Mouse (Mus musculus): ENCODE data around the gene Pom121l12.

Gene Pom121l12

DNA sequence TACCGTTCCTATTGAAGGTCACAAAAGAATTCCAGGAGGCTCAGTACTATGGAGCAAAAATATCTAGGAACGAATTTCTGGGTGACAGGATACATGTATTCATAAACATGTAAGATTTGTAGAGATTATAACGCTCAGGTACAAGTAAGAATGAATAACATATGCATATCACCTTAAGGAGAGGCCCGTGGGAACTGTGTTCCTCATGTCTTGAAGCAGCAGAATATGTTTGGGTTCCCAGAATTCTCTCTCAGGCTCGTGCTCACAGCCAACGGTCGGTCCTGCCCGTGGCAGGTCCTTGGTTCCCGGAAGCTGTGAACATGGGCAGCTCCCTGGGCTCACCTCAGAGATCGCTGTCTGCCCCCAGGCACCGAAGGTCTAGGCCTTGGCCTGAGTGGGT lies at the start of gene Pom121l12:
TSS of gene Pom121l12 (plus strand) at position 301 of the 400 bp plus-strand sequence.
- DNase-seq (ENCODE audit: low spot score): no peak

DNA sequence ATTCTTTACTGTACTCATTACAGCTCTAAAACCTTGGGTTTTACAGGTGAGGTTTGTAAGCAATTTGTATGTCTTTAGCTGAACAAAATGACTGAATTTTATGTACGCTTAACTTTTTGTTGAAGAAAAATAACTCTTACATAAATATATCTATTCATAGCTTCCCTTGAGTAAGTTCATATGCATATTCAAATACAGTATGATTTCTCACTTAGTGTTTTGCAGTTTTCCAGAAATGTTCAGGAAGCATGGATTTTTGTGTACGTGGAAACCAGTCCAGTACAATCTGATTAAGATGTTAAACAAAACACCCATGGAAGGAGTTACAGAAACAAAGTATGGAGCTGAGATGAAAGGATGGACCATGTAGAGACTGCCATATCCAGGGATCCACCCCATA lies 12.8 kb downstream of the Pom121l12 start:
- no peak for DNase-seq (ENCODE audit: low spot score)

Measured in retina, embryonic 14.5 days (tissue).